Mouse (Mus musculus) cortical plate, adult 2 months (tissue): ENCODE data around the gene Cfap54.

Source experiments
- CTCF ChIP-seq: fragments of 200-500 bp; IDR thresholded peaks from 2 replicates; pipeline ENCODE4 v1.5.1; 2011; ENCODE audit warnings: mild to moderate bottlenecking, control low read depth, low read length; ENCODE audit not compliant: insufficient read depth; ENCODE audit errors: extremely low read depth
- POLR2A ChIP-seq: fragments of 200-500 bp; IDR thresholded peaks from 2 replicates; pipeline ENCODE4 v1.6.1; 2011; ENCODE audit warnings: mild to moderate bottlenecking, low read length, control low read depth; ENCODE audit not compliant: insufficient read depth; ENCODE audit errors: extremely low read depth

- no peak for TF ChIP-seq CTCF
- no peak for TF ChIP-seq POLR2A
Observed at GRCm38 (mm10) chr10:93114782-93115181, 33.4 kb upstream of the Cfap54 start.
